Mouse (Mus musculus): ENCODE data around the gene Tnc. TPM values are rescaled to one million over a fixed set of nuclear protein-coding genes. Genes with fewer than 3 reads are reported as not detected.

Tnc gene
- polyA plus RNA-seq, 1 experiment from 2014 or later = 2.5 TPM

DNA sequence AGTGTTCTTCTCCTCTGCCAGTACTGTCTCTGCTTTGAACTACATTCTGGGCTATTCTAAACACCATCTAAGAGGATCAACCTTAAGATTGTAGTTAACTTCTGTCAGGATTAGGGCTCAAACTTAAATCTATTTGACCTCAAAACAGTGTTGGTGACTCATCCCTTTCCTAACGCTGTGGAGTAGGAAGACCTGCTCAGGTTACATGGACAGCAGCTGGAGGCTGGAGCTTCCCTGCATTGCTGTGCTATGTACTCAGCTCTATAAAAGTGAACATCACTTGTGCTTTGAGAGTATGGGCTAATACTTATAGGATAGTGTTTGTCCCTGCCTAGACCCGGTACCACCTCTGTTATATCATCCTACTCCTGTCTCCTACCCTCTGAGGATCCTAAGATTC lies 117.3 kb downstream of the Tnc start:
- no peak for ATAC-seq (ENCODE audit: insufficient read depth)
- Histone ChIP-seq H3K9ac (no peak overlapping the region), H3K27ac (replicated peaks) (no peak overlapping the region), H3K4me1 (replicated peaks) (no peaks in the 10 kb centered on the region), H3K4me2 (no peak overlapping the region), H3K4me3 (replicated peaks) (no peak overlapping the region), H3K36me3 (replicated peaks) (no peaks in the 10 kb centered on the region), H3K27me3 (no peaks in the 10 kb centered on the region), H3K9me3 (replicated peaks) (no peaks in the 10 kb centered on the region)
- 50% methylated on average over 2 of the region's 2 CpGs for WGBS (ENCODE audit: insufficient replicate concordance)

DNA sequence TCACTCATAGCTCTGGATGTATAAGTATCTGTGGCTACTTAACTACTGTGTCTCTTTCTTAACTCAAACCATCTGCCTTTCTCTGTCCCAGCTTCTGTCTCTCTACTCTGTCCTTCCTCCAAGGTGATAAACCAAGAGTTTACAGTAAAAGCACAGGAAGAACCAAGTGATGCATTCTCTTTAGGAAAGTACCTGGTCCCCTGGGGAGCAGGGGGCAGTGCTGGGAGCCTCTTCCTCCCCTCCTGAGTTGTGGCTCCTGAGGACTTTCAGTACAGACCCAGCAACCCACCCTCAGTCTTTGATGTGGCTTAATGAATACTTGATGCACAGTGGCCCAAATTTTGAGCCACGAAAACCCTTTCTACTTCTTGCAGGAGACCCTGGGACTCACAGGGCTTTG lies 118.6 kb downstream of the Tnc start:
- no peaks in the 10 kb centered on the region for H3K4me1 ChIP-seq (replicated peaks)

DNA sequence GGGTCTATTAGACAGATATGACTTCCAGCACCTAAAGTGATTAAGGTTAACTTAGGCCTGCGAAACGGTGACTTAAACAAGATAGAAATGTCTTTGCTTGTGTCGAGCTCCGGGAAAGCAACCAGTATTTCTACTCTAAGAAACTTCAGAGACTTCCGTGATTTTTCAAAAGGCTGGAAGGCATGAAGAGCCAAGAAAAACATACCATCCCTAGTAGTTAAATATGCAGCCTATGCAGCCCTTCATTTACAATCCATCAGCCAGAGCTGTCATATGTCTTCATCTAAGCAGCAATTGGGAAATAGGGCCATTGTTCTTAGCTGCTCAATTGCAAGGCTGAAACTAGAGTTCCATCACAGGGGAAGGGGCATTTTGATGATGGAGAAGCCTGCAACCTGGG lies 129.6 kb downstream of the Tnc start:
- Histone ChIP-seq H3K27me3 (no peaks in the 10 kb centered on the region), H3K9ac (no peak overlapping the region), H3K4me1 (replicated peaks) (no peaks in the 10 kb centered on the region), H3K9me3 (replicated peaks) (no peaks in the 10 kb centered on the region), H3K27ac (replicated peaks) (no peak overlapping the region), H3K4me2 (no peak overlapping the region), H3K36me3 (replicated peaks) (no peaks in the 10 kb centered on the region), H3K4me3 (replicated peaks) (no peak overlapping the region)
- no peak for ATAC-seq (ENCODE audit: insufficient read depth)
- WGBS (ENCODE audit: insufficient replicate concordance) = 60% methylated on average over 5 of the region's 5 CpGs

More for the DNA sequence above, 118.6 kb downstream of the Tnc start:
- Histone ChIP-seq H3K27me3 (no peaks in the 10 kb centered on the region), H3K4me2 (no peak overlapping the region), H3K9me3 (replicated peaks) (no peaks in the 10 kb centered on the region), H3K27ac (replicated peaks) (no peak overlapping the region), H3K9ac (no peak overlapping the region), H3K4me3 (replicated peaks) (no peak overlapping the region), H3K36me3 (replicated peaks) (no peaks in the 10 kb centered on the region)
- WGBS (ENCODE audit: insufficient replicate concordance) = 40% methylated on average over 1 of the region's 1 CpGs
- ATAC-seq (ENCODE audit: insufficient read depth) = no peak

- no peak overlapping the region for H3K9ac ChIP-seq
- H3K4me3 ChIP-seq (replicated peaks) = no peak overlapping the region
- no peaks in the 10 kb centered on the region for H3K4me1 ChIP-seq (replicated peaks)
- ATAC-seq (ENCODE audit: insufficient read depth) = no peak
- no peak overlapping the region for H3K27ac ChIP-seq (replicated peaks)
- H3K27me3 ChIP-seq = no peaks in the 10 kb centered on the region
- WGBS (ENCODE audit: insufficient replicate concordance) = 57% methylated on average over 8 of the region's 8 CpGs
- H3K4me2 ChIP-seq = no peak overlapping the region
- H3K9me3 ChIP-seq (replicated peaks) = no peaks in the 10 kb centered on the region
- H3K36me3 ChIP-seq (replicated peaks) = no peaks in the 10 kb centered on the region
These were observed 130.1 kb downstream of the Tnc start for GRCm38 (mm10) chr4:63916753-63917152.

DNA sequence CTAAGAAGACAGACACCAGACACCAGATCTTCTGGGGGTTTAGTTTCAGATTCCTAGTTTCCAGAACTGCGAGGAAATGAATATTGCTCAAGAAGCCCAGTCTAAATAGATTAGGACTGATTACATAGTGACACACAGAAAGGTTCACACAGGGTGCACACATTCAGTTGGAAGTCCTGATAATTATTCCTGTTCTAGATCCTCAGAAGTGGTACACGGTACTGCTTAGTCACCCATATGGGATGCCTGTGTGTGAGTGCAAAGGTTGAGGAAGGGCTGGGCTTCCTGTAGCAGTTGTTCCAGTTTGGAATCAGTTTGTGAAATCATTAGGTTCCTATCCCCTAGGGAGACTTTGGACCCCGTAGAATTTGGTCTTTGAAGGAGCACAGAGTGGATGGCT lies 130.5 kb downstream of the Tnc start:
- Histone ChIP-seq H3K4me3 (replicated peaks) (no peak overlapping the region), H3K27me3 (no peaks in the 10 kb centered on the region), H3K27ac (replicated peaks) (no peak overlapping the region), H3K4me1 (replicated peaks) (no peaks in the 10 kb centered on the region), H3K9me3 (replicated peaks) (no peaks in the 10 kb centered on the region), H3K36me3 (replicated peaks) (no peaks in the 10 kb centered on the region), H3K9ac (no peak overlapping the region), H3K4me2 (no peak overlapping the region)
- WGBS (ENCODE audit: insufficient replicate concordance) = 51% methylated on average over 3 of the region's 3 CpGs
- ATAC-seq (ENCODE audit: insufficient read depth) = no peak

Other genes starting within 250 kb of the Tnc start
- not detected in 2 replicates for gene Tnfsf8, start 185.7 kb downstream of the Tnc start, polyA plus RNA-seq (2015; fragmentation: Nextera tagmentation; extraction: Ambion mirVana)

Measured in liver, embryonic 15.5 days (tissue).